Mouse (Mus musculus) 416B (cell line): ENCODE results near the gene Fat3.

Experiments
- DNase-seq: peaks from one replicate; pipeline ENCODE4 v3.0.0; 2011; ENCODE audit warnings: low read depth

Gene Fat3

GRCm38 (mm10) chr9:16437805-16438204, 63.3 kb downstream of the Fat3 start:
- no peak for DNase-seq

DNA sequence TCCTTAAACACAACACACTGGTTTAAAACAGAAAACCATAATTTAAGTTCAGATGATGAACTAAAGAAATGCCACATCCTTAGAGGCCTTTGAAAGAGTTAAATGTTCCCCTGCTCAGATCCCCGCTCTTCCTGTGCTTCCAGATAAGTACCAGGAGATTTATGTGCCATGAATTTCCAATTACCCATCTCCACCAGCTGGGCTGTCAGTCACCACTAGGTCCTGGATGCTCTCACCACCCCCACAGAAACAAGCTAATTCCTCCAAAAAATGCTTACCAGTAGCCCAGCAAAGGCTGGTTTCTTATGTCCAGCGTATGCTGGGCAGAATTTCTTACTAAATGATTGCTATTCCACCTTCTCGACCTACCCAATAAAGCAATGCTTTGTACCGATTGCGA, 72.5 kb downstream of the Fat3 start:
- DNase-seq: no peak

- no peak for DNase-seq
These were observed 78.4 kb downstream of the Fat3 start for GRCm38 (mm10) chr9:16422707-16423106.

- no peak for DNase-seq
These were observed 98.3 kb downstream of the Fat3 start for GRCm38 (mm10) chr9:16402815-16403214.

DNA sequence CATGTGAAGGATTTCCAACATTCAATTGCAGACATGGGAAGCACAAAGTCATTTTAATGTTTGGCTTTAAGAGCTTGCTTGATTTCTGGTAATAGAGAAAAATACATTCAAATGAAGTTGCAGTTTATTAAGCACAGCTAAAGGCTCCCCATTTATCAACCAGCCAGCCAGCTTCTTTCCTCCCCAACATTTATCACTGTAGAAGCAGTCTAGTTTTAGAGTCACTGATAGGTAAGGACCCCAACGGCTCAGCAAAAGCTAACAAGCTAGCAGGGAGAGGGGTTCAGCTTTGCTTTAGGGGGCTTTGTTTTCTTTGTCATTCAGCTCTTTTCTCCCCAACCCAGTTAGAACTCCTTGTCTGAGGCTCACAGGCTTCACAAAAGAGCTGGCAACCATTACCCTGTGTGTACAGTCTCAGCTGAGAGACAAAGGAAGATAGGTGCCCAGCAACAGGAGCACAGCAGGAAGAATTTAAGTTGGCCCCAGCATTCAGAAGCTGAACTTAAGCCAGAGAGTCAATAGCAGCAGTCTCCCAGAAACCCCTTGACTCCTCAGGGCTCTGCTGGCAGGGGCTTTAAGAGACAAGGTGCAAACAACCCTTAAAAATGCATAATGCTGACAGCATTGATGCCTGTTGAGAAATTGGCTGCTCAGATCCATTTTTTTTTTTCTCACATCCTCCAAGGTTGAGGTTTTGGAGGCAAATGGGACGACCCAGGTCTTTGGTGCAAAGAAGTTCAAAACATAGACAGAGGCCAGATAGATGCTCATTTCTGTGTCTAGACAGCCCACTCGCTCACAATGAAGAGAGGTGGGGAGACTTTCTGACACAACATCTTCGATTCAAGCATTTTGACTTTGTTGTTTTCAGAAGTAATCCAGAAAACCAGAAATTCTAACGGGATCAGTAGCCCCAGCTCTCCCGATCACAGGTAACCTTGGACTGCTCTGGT, 102.1 kb downstream of the Fat3 start:
- DNase-seq: no peak

DNA sequence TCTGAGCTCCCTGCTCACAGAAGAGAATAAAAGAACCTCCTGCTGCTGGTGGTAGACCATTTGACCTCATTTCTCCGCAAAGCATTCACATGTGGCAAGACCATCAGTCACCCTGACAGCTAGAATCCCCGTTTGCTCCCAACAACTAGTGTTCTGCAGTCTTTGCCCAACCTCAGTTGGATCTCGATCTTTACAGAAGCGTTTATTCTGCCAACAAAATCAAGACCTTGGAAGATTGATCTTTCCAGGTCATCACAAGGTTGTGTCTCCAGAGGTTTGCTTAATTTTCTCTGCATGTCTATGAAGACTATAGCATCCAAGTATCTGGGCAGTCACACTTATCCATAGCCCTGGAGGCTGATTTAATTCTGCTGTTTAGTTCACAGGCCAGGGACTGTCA, 111.9 kb downstream of the Fat3 start:
- DNase-seq: no peak

DNA sequence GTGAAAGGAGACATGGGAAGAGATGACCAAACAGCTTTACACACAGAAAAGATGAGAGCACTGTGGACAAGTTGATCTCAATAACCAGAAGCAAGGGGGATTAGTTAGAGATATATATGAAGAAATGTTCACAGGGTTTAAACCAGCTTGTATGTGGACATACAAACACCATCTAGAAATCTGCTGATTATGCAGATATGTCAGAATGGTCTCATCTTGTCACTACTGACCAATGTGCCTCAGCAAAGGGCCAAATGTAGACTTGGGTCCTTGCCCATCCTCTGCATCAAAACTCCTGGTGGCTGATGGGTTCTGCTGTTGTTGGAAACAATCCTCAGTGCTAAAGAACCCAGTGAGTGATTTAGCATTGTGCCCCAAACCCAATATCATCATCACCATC, 113.6 kb downstream of the Fat3 start:
- DNase-seq: no peak

GRCm38 (mm10) chr9:16363713-16364112, 137.4 kb downstream of the Fat3 start:
- no peak for DNase-seq

GRCm38 (mm10) chr9:16361811-16362210, 139.3 kb downstream of the Fat3 start:
- no peak for DNase-seq

GRCm38 (mm10) chr9:16356636-16357035, 144.4 kb downstream of the Fat3 start:
- no peak for DNase-seq

GRCm38 (mm10) chr9:16354906-16355305, 146.2 kb downstream of the Fat3 start:
- no peak for DNase-seq

GRCm38 (mm10) chr9:16353049-16353724, 147.9 kb downstream of the Fat3 start:
- no peak for DNase-seq

GRCm38 (mm10) chr9:16352486-16353048, 148.5 kb downstream of the Fat3 start:
- no peak for DNase-seq

GRCm38 (mm10) chr9:16344902-16345855, 155.9 kb downstream of the Fat3 start:
- no peak for DNase-seq

DNA sequence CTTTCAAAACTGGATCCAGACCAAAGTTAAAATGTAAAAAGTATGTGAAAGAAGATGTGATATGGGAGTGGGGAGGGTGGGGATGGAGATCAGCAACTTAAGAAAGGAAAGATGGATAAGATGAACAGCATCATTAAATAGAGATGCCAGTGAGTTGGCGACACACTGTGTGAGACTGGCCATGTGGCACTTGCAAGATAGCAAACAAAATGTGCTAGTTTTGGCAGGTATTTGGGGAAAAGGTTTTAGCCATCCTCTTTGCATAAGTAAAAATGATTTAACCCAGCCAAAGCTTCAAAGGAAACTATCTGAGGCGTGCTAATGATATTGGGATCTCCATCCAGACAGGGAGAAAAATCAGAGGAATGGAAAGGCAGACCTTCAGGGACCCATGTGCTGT, 157.9 kb downstream of the Fat3 start:
- DNase-seq: no peak

- DNase-seq: no peak
These were observed 158.5 kb downstream of the Fat3 start for GRCm38 (mm10) chr9:16342577-16342976.

DNA sequence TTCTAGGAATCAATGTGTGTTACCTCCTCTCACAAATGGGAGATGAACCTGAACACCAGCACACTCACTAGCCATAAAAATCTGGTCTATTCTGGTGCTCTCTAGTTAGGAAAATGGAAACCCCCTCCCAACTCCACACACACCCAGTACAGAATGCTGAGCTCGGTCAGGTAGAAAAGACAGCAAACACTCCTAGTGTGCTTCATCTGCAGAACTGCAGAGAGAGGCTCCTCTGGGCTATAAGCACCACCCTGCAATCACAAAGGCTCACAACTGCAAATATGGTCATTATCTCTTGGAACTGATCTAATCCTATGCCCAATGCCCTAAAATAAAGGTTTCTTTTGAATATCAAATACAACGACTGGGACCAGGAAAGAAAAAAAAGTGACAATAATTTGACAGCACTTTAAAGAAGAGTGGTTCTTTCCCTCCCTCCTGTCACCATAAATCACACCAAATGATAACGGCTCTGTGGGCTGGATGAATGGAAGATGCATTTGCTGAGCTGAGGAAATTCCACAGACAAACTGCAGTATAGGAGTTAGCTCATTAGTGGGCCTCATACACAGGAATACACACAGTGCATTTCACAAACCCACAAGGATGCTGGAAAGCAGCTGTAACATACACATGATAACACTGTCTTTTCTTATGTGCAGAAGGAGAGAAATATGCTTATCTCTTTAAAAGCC, 170.6 kb downstream of the Fat3 start:
- DNase-seq: no peak

DNA sequence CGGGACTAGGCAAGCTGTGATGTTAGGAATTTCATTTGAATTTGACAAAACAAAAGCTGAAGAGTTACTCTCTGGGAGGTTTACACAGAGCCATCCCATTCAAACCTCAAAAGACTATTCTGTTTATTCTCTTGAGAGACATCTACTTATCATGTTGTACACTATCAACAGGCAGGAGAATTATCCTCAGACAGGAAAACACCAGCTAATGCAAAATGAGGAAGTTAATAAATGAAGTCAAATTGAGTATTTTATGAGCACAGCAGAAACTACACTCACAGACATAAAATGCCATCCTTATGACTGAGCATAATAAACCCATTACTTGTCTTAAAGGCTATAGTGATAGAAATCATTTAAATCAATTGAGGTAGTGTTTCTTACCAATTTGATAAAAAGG, 182.1 kb downstream of the Fat3 start:
- no peak for DNase-seq

DNA sequence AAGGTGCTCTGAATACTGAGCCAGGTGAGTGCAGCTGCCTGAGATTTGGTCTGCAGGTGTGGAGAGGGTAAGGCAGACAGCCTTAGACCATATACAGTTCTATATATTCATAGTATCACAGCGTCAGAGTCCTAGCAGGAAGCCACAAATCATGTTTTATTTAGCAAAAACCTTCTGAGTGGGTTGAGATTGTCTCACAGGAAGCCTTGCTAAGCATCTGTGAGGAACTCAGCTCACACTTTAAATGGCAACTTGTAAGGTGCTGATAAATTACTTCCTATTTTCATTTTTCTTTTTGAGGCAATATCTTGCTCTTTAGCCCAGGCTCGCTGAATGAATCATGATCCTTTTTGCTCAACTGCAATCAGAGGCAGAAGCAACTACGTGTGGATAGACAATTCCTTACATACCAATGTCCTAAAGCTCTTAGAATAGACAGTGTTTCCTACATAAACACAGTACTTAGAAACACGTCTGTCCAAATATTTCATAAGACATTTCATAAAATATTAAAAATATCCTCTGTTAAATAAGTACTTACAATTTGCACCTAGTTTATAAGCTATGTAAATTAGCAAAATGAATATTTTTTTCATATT, 188.4 kb downstream of the Fat3 start:
- no peak for DNase-seq
